Mouse (Mus musculus) G1E (cell line): Measurements from ENCODE around the gene Fra10ac1.

Source experiments
- CTCF ChIP-seq: IDR thresholded peaks from 2 replicates; pipeline ENCODE4 v1.5.1; 2012; ENCODE audit warnings: low read depth, low read length, inconsistent platforms, mixed read lengths
- GATA1 ChIP-seq: IDR thresholded peaks from 2 replicates; pipeline ENCODE4 v1.6.1; 2012; ENCODE audit warnings: borderline replicate concordance, low read length, inconsistent platforms, mixed read lengths
- GATA2 ChIP-seq: IDR thresholded peaks from 2 replicates; pipeline ENCODE4 v1.6.1; 2012; ENCODE audit warnings: low read depth, low read length, inconsistent platforms, borderline replicate concordance

GRCm38 (mm10) chr19:38143540-38144271, 80.2 kb downstream of the Fra10ac1 start:
- TF ChIP-seq CTCF, result no peak
- TF ChIP-seq GATA2, result no peak
- TF ChIP-seq GATA1, result no peak
